Mouse (Mus musculus): ENCODE measurements around the gene Utrn.

GRCm38 (mm10) chr10:12595379-12595778 lies 273.8 kb downstream of the Utrn start:
- TF ChIP-seq EP300 (IDR thresholded peaks at IDR 0.05) (no peak), CTCF (IDR thresholded peaks at IDR 0.05) (no peak)

Measured in lung, postnatal 0 days (tissue).